Mouse (Mus musculus): ENCODE measurements around the gene 5330417C22Rik.
"Not testable (repeated sequence)": the region's sequence is repeated elsewhere in the genome, so short reads cannot be mapped to it uniquely, and the experiment has no call there.

5330417C22Rik gene

DNA sequence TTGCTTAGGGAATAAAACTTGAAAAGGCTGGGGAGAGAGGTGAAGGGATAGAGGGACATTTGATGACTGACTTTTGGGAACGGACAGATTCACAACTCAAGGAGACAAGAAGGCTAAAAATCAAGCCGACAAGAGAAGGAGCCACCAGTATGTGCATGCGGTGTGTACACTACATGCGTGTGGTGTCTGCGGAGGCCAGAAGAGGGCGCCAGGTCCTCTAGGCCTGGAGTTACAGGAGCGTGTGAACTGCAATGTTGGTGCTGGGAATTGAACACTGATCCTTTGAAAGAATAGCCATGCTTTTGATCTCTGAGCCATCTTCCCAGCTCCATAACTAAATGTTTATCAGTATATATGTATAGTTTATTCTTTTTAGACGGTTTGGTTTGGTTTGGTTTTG lies 7.8 kb downstream of the 5330417C22Rik start:
- DNase-seq = no peak

DNA sequence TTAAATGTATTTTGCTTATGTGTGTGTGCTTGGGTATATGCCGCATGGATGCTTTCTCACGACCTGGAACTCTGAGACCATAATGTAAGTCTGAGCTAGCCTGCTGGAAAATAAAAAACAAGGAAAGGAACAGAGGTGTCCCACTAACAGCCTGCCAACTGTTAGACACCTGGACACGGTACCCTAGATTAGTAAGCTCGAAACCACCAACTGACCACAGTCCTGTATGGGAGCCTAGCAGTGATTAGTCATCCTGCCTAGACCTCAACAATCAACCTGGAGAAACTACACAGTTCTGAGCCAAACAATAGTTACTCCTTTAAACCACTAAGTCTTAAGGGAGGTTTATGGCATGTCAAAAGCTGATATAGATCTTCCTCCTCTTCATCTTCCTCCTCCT lies 12.9 kb downstream of the 5330417C22Rik start:
- no peak for DNase-seq

DNA sequence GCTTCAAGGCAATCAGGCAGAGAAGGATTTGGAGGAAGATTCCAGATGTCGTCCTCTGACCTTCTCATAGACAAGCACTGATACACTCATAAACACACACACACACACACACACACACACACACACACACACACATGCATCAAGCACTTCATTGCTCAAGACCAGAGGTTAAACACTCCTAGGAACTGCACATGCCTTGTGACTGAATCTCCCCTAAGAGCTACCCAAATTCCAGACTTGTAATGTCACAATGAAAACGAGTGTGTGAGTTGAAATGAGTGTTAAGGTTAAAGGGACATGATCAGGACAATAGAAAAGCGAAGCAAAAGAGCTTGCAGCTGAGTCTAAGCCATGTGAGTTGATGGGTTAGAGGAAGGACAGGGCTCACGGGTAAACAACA lies 18.1 kb downstream of the 5330417C22Rik start:
- no peak for DNase-seq

DNA sequence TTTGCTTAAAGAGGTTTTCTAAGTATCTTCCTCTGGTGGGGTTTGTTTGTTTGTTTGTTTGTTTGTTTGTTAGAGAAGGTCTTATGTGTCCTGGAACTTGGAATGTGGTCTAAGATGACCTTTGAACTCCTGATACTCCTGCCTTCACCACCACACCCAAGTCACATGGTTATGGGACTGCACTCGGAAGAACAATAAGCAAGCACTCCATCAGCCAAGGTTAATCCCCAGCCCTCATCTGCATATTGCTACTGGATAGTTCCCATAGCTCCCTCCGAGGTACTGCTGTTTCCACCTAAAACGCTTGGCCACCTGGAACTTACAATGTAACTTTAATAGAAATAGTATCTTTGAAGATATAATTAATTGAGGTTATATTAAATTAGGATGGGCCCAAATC lies 22.9 kb downstream of the 5330417C22Rik start:
- DNase-seq = no peak

DNA sequence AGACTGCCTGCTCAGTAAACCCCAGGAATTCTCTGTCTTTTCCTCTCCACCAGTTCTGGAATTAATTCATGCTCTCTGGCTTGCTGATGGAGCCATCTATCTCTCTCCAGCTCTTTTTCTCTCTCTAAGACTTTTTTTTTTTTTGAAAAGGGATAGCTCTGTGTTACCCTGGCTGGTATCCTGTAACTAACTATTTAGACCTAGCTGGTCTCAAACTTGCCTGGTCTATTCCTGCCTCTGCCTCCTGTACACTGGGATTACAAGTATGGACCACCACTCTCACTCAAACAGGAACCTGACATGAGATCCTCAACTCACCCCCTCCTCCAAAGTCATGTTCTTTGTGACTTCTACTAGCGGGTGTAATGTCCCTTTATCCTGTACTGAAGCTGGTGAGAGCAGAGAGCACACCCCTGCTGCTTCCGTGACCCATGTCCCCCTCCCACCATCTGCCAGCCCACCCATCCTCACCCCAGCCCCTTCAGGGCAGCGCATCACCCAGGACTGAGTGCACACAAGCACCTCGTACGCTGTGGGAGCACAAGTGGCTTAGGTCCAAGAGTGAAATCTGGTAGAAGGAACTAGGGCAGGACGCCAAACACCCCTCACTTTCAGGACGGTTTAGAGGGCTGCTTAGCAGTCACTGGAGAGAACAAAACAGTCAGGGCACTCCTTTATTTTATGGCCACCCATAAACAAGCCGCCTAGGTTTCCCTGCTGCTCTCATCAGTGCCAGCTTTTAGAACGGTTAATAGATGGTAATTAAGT lies 25.4 kb downstream of the 5330417C22Rik start:
- DNase-seq = no peak

DNA sequence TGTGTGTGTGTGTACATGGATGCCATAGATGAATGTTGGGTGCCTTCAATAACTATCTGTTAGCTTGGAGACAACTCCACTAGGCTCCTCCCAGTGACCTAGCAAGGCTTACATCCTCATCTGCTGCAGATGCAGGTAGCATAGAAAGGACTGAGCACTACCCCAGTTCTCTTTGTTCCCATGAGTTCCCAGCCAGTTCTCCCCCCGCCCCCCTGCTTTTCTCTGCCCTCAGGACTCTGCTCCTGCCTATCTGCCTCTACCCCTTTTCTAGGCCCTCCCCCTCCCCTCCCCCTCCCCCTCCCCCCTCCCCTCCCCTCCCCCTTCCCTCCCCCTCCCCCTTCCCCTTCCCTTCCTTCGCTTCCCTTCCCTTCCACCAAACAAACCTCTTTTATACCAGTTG lies 26.2 kb downstream of the 5330417C22Rik start:
- no peak for DNase-seq

DNA sequence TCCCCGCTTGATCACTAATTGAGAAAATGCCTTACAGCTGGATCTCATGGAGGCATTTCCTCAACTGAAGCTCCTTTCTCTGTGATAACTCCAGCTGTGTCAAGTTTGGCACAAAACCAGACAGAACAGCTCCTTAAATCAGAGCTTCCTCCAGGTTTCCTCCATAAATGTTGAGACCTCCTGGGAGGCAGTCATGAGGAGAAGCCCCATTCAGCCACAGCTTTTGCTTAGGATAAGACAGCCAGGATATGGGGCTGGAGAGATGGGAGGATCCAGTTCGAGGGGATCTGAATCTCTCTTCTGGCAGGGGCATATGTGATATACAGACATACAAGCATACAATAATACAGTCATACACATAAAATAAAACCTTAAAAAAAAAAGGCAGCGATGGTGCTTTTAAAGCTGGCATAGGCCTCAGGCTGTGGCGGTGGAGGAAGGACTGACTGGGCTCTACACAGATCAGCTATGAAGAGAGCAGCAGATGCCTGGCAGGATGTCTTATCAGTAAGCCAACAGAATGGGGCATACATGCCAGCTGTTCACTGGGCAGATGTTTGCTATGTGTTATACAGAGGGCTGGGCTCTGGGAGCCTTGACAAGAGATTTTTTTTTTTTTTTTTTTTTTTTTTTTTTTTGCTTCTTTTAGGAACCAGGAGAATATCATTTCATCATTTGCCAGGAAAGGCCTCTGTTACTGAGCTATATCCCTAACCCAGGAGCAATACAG lies 27.4 kb downstream of the 5330417C22Rik start:
- DNase-seq = no peak

DNA sequence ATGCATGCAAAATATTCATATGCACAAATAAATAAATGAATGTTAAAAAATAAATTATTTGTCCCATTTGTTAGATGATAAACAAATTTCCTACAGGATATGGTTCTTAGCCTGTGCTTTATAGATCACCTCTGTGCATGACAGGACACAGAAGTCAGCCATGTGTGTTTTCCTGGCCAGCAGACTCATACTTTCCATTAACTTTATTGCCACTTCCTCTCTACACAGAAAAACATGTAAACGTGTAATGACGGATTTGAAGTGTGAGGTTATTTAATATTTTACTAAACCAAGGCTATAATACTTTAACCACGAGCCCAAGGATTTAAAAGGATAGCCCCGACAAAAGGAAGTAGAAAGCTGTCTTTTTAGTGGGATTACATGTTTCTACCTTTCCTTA lies 32.4 kb downstream of the 5330417C22Rik start:
- DNase-seq = no peak

DNA sequence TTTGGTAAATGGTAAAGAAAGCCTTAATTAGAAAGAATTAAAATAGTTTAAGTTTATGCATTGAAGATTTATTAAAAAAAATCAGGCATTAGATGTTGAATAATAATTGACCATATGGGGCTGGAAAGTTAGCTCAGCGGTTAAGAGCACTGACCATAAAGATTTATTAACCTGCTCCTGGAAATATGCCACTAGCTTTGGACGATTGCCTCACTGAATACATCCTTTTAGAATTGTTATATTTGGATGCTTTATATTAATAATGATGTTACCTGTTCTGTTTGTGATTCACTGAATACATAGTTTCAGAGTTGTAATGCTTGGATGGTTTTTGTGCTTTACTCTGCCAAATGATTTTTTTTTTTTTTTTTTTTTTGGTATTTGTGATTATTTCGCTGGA lies 34.9 kb downstream of the 5330417C22Rik start:
- not testable (repeated sequence) for DNase-seq

DNA sequence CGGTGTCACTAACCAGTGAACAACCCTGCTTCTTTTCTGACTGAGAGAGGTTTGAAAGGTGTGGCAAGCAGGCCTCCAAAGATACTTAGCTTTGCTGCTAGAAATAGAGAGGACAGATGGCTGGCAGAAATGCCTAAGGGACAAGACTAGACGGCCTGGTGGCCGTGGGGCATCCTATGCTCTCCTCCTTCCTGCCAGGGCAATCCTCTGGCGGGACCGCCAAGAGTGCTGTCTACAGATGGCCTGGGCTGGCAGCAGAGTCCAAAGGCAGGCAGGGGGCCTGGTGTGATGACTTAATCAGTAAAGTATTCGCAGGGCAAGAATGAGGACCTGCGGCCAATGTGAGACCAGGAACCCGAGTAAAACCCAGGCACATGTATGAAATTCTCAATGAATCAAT lies 36.5 kb downstream of the 5330417C22Rik start:
- DNase-seq = no peak

DNA sequence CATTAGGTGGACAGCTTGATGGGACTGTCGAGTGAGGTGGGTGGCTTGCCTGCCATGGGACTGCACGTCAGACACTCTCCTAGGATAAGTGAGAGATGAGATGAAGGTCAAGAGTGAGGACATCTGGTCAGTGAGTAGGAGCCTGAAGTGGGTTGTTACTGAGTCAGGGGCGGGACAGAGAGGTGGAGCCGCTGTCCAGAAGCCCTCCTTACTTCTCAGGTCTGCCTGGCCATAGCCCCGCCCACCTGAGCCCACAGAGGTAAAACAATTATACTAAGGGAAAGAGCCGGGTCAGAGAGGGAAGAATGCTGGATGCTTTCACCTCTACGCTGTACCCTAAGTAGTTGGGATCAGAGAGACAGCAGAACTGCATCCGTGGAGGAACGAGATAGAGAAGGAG lies 38.7 kb downstream of the 5330417C22Rik start:
- no peak for DNase-seq

DNA sequence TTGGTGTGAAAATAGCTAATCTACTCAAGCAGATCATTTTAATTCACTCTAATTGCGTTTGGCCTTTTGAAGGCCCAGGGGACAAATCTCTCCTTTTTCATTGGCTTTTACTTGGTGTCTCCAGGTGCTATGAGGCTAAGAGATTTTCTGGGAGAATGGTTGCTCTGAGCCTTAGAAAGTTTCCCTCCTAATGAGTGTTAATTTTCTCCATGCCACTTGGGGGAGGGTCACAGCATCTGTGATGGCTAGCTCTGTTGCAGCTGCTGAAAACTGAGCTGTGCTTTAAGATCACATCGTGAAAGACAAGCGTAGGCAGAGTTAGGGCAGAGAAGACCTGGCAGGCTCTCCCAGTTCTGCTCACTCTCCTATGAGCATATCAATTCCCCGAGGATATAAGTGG lies 40.9 kb downstream of the 5330417C22Rik start:
- DNase-seq = no peak

DNA sequence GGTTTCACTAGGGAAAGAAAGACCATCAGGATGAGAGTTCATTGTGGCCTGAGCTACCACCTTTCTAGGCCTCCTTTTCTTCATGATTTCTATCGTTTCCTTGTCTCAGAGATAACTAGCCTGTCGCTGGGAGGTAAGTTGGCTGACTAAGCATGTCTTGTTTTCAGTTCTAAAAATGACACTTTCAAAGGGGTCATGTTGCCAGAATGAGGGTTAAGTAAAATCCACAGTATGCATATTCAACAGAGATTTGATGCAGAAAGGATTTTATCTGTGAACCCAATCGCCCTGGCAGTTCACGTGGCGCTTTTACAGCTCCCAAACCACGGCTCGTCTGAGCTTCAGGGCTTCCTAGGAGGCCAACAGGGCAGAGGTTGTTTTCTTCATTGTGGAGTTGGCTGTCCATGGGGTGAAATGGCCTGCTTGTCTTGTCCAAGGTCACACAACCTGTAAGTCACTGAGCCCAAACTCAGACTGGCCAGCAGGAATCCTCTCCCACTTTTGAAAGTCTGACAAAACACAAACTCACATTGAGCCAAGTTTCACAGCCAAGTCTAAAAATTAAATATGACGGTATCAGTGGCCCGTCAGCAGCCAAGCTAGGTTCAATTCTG lies 41.4 kb downstream of the 5330417C22Rik start:
- DNase-seq = no peak

DNA sequence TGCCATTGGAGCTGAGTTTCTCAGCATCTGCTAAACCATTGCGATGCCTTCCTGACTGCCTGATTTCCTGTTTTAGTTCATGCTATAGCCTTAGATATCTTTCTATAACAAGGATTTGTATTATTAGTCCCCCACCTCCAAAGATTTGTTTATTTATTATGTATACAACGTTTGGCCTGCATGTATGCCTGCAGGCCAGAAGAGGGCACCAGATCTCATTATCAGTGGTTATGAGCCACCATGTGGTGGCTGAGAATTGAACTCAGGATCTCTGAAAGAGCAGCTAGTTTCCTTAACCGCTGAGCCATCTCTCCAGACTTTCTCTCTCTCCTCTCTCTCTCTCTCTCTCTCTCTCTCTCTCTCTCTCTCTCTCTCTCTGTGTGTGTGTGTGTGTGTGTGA lies 46.4 kb downstream of the 5330417C22Rik start:
- peak; percentile 29 to 42 for DNase-seq

DNA sequence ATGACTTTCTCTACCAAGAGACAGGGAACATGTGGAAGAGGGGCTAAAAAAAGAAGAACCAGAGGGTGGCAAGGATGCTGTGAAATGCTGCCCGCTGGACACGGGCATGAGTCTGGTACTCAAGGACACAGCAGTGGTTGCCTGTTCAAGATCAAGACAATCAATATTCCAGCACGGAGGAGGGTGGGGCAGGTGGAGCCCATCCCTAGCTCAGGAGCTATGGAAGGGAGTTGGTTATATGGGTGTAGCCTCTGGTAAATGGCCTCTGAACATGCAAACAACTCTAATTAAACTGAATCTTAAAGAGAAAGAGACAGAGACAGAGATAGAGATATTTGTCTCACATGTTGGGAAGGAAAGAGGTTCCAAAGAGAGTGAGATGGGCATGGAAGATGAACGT lies 51.6 kb downstream of the 5330417C22Rik start:
- DNase-seq = no peak

DNA sequence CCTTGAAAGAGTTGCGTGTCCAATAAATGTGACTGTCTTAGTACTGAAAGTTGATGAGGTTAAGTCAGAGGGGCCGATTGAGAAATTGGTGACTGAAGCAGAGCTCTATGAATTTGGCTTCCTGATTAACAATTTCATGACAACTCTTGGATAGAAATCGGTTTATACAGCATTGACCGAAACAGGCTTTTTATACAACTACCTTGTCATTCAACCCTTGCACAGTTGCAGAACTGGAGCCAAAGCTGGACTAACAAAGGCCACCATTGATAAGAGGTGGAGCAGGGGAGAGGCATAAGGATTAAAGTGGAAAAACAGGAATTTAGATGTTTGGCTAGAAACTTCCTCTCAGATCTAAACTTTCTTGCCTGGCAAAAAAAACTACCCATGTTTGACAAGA lies 57.5 kb downstream of the 5330417C22Rik start:
- DNase-seq = no peak

DNA sequence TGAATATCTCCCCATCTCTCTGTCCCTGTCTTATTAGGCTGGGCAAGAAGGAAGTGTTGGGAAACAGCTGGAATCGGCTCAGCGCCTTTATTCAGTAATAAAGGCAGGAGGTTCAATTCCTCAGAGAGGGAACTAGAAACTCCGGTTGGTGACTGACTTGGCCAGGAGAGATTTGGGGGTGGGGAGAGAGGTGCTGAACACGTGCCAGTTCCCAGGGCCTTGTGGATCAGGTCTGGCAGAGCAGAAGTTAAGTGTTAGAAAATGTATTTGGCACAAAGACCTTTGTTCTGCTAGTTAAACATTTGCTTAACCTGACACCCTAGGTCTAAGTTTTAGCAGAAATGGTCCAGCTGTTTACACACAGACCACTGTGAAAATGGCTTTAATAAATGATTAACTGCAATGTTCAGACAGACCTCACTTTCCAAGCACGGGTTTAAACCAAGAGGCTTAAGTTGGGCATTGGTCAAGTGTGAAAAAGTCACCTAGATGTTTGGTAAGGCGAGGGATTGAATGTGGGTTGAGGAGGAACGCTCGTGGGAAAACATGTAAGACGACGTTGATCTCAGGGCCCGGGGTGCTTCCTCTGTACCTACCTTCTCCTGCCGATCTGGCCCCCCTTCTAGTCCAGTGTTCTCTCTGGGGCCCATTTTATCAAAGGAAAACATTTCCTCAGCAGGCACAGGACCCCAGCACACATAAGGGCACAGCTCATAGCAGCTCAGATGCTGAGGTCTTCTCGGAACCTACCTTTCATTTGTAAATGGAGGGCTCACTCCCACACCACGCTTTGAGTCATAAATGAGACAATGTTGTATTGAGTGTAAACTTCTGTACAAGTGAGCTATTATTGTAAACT lies 59.3 kb downstream of the 5330417C22Rik start:
- DNase-seq = no peak

DNA sequence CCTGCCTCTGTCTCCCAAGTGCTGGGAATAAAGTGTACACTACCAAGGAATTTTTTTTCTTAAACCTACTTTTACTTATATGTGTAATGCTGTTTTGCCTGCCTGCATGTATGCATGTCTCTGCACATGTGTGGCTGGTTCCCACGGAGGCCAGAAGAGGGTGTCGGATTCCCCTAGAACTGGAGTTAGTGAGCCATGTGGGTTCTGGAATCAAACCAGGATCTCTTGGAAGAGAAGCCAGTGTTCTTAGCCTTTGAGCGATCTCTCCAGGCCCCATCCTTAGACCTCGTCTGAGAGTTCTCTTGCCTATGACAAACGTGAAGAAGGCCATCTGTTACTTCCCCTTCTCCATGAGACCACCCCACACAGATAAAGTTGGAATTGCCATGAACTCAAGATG lies 60.8 kb downstream of the 5330417C22Rik start:
- DNase-seq = no peak

DNA sequence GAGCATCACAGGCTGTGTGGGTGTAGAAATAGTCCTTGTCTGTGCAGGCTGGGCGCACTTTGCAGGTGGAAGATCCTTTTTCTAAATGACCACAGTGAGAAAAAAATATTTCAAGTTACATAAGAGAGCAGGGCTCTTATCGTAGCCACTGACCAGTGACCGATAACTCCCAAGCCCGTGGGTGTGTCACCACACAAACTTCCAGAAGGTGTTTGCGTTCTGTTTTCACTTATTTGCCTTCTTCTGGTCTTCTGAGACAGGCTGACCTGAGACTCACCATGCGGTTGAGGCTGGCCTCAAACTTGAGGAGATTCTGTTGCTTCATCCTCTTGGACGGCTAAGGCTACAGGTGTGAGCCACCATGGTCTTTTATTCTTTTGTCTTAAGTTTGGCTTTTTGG lies 61.4 kb downstream of the 5330417C22Rik start:
- no peak for DNase-seq

DNA sequence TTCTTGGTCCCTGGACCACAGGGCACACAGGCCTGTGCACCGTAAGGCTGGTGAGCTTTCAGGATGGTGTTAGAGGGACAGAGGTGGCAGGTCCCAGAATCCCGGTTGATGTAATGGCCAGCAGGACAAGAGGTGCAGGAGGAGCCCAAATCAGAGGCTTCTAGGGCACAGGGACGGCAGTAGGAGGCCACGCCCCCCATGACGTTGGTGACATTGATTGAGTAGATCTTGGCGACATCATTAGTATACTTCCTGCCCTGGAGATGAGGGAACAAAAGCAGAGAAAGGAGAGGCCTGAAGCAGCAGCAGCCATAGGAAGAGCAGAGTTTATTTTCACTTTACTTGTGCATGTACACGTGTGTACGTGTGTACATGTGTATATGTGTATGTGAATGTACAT lies 68.6 kb downstream of the 5330417C22Rik start:
- DNase-seq = peak in 1 of 2 experiments; percentile 17

DNA sequence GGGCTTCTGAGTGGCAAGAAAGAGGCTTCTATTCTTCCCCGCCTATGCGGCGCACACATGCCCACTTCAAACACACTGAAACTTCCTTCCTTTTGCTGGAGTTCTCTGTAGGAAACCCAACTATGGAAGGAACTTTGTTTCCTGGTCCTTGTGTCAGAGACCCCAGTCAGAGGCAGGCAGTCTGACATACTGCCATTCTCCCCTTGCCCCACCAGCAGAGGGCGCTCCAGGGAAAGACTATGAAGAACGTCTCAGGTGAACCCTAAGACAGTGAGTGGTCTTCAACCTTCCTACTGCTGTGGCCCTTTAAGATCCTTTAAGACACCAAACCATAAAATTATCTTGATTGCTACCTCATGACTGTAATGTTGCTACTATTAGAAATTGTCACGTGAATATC lies 69.9 kb downstream of the 5330417C22Rik start:
- peak; percentile 74 to 80 for DNase-seq

DNA sequence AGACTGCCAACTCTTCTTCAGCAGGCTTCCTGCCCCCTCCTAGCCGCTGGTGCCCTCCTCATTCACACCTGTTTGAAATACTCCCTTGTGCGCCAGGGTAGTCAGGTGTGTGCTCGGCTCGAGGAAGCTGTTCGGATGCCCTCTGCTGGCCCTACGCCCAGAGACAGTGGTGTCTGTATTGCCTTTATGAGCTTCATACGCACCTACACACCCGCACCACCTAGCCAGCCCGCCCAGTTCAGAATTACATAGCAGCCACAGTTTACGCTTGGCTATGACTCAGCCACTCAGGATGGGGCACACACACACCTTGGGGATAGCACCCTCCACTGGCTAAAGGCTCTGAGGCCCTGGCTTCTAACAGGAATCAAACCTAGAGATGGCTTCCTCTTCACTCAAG lies 77.5 kb downstream of the 5330417C22Rik start:
- peak; percentile 58 to 65 for DNase-seq

DNA sequence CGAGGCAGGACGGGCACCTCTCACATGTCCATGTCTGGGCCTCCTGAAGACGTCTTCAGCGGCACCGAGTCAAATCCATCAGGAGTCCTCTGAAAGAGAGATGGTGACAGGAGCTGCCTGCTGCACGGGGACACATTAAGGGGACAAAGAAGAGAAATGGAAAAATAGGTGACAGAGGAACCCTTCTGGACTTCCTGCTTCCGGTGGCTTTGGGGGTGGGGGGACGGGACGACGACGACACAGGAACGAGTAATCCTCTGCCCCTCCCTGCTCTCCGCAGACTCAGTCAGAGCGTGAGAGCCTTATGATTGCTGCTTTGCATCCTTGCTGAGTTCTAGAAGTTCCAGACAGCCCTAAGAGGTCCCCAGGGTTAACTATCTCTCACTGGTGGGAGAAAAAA lies 78.0 kb downstream of the 5330417C22Rik start:
- DNase-seq = peak; percentile 19 to 27

Measured in B cell, adult 2 months (primary cell).